9 mouse cellular contexts compared by ENCODE assay signal in the genomic region with DNA sequence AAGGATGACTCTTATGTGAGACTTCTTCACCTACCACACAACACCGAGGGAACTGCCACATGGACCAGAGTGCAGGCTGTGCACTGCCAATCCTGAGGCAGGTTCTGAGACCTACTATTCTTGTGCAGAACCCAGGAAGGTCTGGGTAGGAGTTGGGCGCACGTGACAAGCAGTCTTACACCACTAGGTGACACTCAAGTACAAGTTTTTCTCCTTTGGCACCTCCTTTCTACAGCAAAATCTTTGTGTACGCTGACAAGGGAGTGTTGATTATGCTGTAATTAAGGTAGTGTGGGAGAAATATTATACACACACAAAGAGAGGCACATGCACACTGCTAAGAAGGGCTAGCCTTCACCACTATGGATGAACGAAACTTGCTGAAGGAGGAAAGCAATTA.
A peak's percentile ranks its signal among the peaks of the same experiment; 100 is the strongest.
DNase-seq lines count a peak whose midpoint lies in the region; ATAC-seq and TF ChIP-seq lines count a peak whose summit lies in the region.
"Had no signal": no experiment of that assay in that cellular context is flagged by ENCODE, and none has a peak within 500 bp of the region (broad histone marks: within the 10 kb centered on the region; RNA-seq: fewer than 3 reads in every experiment).

No protein-coding gene starts in this region.

- H3K4me3 ChIP-seq in forebrain, embryonic 12.5 days (replicated peaks), result no peak overlapping the region
- H3K4me3 ChIP-seq in lung, postnatal 0 days (ENCODE audit: low read depth, low read length), result no peak overlapping the region
- H3K4me3 ChIP-seq: erythroblast, embryonic 14.5 days had no signal

- H3K9me3 ChIP-seq in forebrain, embryonic 12.5 days, result no peaks in the 10 kb centered on the region
- H3K9me3 ChIP-seq in lung, postnatal 0 days (ENCODE audit: low read length), result no peaks in the 10 kb centered on the region

- H3K4me1 ChIP-seq in forebrain, embryonic 12.5 days, result no peaks in the 10 kb centered on the region
- H3K4me1 ChIP-seq in lung, postnatal 0 days (ENCODE audit: insufficient read depth, low read depth, low read length), result no peaks in the 10 kb centered on the region

- no peak overlapping the region for H3K27ac ChIP-seq in forebrain, embryonic 12.5 days
- H3K27ac ChIP-seq in lung, postnatal 0 days (ENCODE audit: low read length), result no peak overlapping the region

- no peak for TF ChIP-seq POLR2A in brain, embryonic 14.5 days (IDR thresholded peaks at IDR 0.05; ENCODE audit: borderline replicate concordance, extremely low read depth, insufficient read depth, insufficient read length, poor library complexity, severe bottlenecking)

- no peaks in the 10 kb centered on the region for H3K27me3 ChIP-seq in forebrain, embryonic 12.5 days
- H3K27me3 ChIP-seq in lung, postnatal 0 days (replicated peaks; ENCODE audit: insufficient read depth, low read length), result no peaks in the 10 kb centered on the region

- DNase-seq in ovary, postnatal 14 days (ENCODE audit: low spot score), result peak; percentile 26
- DNase-seq in ovary, postnatal 10 days (ENCODE audit: low spot score), result no peak
- DNase-seq in brain, embryonic 14.5 days (ENCODE audit: low read depth), result peak; percentile 80
- peak; percentile 21 for DNase-seq in kidney, adult 11 months
- DNase-seq in lung, postnatal 0 days (ENCODE audit: low spot score), result peak; percentile 82
- DNase-seq in right cerebral cortex, postnatal 10 days (ENCODE audit: low spot score in 2 of 2), result peak; percentile 58 to 61
- no peak for DNase-seq in yolk sac, embryonic 10.5 days (ENCODE audit: low spot score)

- peak; percentile 55; the same call in 1 of the 2 replicates for ATAC-seq in forebrain, embryonic 12.5 days (ENCODE audit: low FRiP score)
- peak; percentile 63 for ATAC-seq in lung, postnatal 0 days

- no peak overlapping the region for H3K4me2 ChIP-seq in forebrain, embryonic 12.5 days
- no peak overlapping the region for H3K4me2 ChIP-seq in lung, postnatal 0 days (replicated peaks; ENCODE audit: low read depth, low read length)

- H3K36me3 ChIP-seq in forebrain, embryonic 12.5 days (replicated peaks), result no peaks in the 10 kb centered on the region
- 0 out of 2 replicates have a peak, but pooled peaks cover 3% of the 10 kb centered on the region for H3K36me3 ChIP-seq in lung, postnatal 0 days (ENCODE audit: insufficient read depth, low read length)

- no peak for TF ChIP-seq EP300 in lung, postnatal 0 days (IDR thresholded peaks at IDR 0.05)

- 27% methylated on average over 5 of the region's 5 CpGs for WGBS in forebrain, embryonic 12.5 days
- WGBS in lung, postnatal 0 days, result 37% methylated on average over 5 of the region's 5 CpGs

- peak; percentile 74; the same call in 1 of the 2 replicates for TF ChIP-seq CTCF in brain, embryonic 14.5 days (IDR thresholded peaks at IDR 0.05; ENCODE audit: borderline replicate concordance, extremely low read depth, insufficient read depth, insufficient read length)
- peak; percentile 85 for TF ChIP-seq CTCF in lung, postnatal 0 days (IDR thresholded peaks at IDR 0.05)

- no peak overlapping the region for H3K9ac ChIP-seq in forebrain, embryonic 12.5 days
- no peak overlapping the region for H3K9ac ChIP-seq in lung, postnatal 0 days (replicated peaks; ENCODE audit: low read depth)

Comparison
In these comparisons a context has a peak if more than half of its experiments do, and no peak if none do; other contexts are left out.
1. DNase-seq: peak in ovary, postnatal 14 days (single experiment), brain, embryonic 14.5 days (single experiment), kidney, adult 11 months (single experiment), lung, postnatal 0 days (single experiment) and right cerebral cortex, postnatal 10 days (2 of 2); none in ovary, postnatal 10 days (single experiment) and yolk sac, embryonic 10.5 days (single experiment).